Mouse (Mus musculus): ENCODE measurements around the gene Robo3. TPM values are rescaled to one million over a fixed set of nuclear protein-coding genes. Genes with fewer than 3 reads are reported as not detected.

The Robo3 gene
- total RNA-seq, 2 experiments from 2014 or later = 0.05 TPM; not detected in 1

DNA sequence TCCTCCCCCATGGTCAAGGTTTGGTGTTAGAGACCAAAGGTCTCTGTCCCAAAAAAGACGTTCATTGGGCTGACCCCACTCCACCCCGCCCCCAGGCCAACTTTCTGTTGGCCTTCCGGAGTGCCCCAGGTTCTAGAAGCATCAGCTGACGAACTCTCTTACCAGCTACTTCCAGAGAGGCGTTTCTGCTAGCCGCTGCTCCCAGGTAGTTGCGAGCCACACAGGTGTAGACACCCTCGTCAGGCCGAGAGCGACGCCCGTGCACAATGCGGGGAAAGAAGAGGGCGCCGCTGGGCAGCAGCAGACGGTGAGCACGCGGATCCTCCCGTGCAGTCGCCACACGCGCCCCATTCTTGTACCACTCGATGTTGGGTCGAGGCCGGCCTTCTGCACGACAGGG lies 3.7 kb downstream of the Robo3 start:
- peak; percentile 2 for DNase-seq

DNA sequence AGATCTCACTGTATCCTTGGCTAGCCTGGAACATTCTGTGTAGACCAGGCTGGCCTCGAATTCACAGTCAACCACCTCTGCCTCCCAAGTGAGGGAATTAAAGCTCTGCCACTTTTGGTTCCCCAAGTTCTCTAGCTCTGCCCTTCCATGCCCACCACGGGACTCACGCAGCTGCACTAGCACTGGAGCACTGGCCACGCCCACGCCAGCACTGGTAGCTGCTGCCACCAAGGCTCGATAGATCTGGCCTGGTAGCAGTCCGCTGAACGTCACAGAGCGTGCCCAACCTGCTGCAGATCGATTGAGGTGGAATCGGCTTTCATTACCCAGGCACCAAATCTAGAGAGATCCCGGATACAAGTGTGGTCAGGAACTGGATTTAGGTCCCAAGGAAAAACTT lies 11.8 kb downstream of the Robo3 start:
- peak; percentile 14 for DNase-seq

DNA sequence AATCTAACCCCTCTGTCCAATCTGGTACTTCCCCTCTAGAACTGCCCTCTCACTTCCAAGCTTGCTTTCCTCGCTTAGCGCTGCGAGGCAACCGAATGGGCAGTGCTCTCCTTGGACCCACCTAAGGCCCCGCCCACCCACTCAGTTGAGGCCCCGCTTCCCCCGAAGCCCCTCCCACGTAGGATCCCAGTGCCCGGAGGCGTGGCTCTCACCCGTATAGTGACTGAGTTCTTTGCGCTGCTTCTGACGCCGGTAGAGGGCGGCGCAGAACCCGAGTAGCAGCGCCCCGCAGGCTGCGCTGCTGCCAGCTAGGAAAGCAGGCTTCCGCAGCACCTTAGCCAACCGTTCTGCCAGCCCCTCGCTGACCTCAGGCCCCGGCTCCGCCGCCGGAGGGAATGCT lies 12.4 kb downstream of the Robo3 start:
- DNase-seq = peak; percentile 85

DNA sequence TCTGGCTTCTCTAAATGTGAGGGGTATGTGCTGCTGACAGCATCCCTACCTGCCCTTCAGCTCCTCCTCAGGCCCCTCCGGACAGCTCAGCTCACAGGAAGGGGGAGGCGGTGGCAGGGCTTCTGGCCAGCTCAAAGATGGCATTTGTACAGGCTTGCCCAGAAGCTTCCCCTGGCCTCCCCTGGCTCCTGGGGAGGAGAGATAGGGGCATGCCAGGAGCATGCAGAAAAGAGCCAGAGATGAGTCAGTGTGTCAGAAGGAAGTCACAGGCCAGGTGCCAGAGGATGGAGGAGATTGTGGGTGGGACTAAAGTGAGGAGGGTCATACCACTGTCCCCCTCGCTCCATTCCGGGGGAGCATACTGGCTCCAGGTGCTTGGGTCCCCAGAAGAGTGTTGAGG lies 14.3 kb downstream of the Robo3 start:
- no peak for DNase-seq

DNA sequence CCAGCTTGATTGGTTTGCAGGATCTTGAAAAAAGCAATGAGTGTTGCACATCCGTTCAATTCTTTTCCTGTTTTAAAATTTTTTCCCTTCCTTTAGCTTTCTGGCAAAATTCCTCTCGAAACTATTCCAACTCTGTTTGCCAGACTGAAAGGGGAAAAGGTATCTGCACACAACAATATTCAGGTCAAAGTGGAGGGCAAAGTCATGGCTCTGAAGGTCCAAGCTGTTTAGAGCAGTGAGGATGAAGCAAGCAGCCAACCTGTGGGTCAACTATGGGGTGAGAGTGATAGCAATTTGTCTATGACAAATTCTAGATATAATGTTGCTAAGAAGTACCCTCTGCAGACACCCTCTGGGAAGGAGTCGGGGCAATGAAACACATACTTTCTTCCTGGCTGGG lies 18.4 kb downstream of the Robo3 start:
- no peak for DNase-seq

DNA sequence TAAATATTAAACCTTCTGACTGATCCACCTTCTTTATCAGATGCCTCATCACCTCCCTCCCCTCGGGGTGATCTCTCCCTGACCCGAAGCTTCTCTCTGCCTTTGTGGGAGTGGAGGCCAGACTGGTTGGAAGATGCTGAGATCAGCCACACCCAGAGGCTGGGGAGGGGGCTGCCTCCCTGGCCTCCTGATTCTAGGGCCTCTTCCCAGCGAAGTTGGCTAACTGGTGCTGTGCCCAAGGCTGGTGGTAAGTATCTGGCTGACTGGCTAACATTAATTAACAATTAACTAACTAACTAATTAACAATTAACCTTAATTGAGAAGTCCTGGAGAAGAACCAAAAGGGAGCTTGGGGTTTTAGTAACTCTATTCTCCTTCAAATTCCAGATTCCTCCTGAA lies 20.1 kb downstream of the Robo3 start:
- DNase-seq = no peak

DNA sequence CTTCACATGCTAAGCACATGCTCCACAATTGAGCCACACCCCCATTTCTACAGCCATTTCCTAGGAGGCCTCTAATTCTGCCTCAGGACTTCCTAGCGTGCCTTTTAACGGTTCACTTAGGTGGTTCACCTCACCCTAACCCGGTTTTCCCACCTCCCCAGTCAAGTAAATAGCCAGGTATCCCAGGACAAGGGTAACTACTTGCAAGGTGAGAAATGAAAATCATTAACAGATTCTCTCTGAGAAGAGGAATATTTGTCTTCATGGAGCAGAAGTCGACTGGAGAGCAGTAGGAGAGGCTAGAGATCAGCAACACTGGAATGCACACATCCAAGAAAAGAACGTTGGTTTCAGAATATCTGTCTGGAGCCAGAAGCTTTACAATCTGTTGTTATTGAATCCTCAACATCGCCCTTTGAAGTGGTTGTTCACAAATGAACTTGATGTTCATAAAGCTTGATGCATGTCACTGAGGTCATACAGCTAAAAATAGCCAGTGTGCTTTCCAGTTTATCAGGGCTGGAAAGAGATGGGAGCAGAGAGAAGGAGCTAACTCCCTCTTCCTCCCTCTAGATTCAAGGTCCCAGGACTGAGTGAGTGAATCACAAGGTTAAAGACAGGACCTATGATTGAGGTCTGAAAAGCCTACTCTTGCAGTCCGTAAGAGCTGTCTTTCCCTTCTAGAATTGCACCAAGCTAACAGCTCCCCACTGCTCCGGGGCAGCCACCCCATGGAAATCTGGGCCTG lies 23.2 kb downstream of the Robo3 start:
- DNase-seq = no peak

DNA sequence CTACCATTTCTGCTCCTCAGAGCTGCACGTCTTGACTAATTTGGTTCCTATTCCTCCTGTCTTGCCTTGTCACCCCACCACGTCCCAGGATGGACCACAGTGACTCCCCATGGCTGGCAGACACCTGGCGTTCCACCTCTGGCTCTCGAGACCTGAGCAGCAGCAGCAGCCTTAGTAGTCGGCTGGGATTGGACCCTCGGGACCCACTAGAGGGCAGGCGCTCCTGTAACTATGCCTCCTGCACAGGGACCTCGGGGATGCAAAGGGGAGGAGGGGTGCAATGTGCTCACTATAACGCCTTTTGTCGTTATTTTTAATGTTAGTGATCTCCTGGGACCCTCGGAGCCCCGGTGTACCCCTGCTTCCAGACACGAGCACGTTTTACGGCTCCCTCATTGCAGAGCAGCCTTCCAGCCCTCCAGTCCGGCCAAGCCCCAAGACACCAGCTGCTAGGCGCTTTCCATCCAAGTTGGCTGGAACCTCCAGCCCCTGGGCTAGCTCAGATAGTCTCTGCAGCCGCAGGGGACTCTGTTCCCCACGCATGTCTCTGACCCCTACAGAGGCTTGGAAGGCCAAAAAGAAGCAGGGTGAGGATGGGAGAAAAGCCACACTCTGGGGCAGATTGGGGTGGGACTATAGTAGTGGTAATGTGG lies 25.1 kb downstream of the Robo3 start:
- no peak for DNase-seq

DNA sequence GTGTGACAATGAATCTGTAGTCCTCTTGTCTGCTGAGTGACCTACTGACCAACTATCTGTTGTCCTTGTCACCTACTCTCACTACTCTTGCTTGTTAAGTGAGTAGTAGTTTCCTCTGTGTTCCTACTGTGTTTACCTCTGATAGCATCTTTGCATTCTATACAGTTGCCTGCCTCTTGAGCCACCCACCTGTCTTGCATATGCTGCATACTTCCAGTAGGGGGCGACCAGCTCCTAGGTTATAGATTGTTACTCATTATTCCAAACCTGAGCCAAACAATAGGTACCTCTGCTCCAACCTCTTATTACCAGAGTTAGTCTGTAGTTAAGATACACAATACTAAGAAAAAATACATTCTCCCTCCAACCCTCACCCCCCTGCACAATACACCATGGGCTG lies 26.7 kb downstream of the Robo3 start:
- no peak for DNase-seq

DNA sequence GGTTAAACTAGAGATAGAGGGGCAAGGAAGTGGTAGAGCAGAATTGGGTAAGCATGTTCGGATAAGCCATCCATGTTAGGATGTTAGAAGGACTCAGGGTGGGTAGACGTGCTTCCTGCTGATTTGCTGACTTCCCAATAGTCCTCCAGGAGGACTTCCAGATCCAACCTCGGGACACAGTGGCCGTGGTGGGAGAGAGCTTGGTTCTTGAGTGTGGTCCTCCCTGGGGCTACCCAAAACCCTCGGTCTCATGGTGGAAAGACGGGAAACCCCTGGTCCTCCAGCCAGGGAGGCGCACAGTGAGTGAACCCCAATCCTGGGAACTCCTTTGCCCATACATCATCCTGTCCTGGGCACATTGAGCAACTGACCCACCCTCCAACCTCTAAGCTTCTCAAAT lies 30.0 kb downstream of the Robo3 start:
- DNase-seq = no peak

DNA sequence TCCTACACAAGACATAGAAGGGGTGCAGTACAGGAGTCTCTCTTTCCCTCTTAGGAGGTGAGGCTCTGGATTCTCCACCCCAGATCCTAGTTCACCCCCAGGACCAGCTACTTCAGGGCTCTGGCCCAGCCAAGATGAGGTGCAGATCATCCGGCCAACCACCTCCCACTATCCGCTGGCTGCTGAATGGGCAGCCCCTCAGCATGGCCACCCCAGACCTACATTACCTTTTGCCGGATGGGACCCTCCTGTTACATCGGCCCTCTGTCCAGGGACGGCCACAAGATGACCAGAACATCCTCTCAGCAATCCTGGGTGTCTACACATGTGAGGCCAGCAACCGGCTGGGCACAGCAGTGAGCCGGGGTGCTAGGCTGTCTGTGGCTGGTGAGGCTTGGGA lies 30.5 kb downstream of the Robo3 start:
- DNase-seq = no peak

DNA sequence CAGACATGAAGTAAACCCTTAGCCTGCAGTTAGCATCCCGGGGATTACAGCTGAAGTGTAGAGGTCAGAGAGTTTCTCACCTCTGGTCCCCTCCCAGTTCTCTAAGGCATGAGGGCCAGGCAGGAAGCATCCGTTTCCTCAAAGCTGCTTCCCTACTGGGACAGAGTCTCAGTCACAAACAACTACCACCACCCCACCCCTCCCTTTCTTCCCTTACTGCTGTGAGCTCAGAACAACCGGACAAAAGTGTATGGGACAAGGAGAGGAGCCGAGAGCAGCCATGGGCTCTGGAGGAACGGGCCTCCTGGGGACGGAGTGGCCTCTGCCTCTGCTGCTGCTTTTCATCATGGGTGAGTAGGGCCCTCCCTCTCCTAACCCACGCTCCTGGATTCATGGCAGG lies 31.2 kb downstream of the Robo3 start, which contains the start of gene Robo4:
Robo4 (plus strand) TSS at position 96 of the 400 bp plus-strand sequence.
- DNase-seq = peak; percentile 33

DNA sequence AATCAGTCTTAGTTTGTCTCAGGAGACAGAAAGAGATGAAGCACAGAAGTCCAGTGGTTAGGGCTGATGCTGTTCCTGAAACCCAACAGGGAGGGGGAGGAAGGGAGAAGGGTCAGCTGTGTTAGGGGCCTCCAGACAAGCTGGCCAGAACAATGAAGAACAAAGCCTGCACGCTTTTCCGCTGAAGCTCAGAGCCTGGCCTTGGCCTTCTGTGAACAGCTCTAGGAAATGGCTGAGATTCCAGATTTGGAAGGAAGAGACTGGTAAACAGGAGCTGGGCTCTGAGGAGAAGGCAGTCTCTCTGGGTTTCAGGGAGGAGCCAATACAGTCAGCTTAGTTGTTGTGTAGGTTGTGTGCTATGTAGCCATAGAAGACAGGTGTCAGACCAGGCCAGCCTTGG lies 32.5 kb downstream of the Robo3 start:
- DNase-seq = peak; percentile 27

DNA sequence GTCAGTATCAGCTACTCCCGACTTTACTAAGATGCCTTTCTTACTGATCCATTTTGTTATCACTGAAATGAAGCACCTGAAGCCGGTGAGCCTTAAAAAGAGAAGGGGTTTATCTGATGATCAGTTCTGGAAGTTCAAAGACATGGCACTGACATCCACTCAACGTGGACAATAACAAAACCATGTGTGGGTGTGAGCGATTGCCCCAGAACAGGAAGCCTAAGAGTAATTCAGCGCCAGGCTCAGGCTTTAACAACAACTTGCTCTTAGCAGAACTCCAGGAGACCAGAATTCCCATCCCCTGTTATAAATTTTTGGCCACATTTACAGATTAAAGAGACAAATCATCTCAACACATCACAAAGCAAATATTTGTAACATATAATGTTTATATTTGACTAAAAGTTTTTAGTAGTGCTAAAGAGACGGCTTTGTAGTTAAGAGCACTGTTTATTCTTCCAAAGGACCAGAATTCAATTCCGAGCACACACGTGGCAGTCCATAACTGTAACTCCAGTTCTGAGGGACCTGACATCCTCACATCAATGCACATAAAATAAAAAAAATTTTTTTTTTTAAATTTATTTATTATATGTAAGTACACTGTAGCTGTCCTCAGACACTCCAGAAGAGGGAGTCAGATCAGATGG lies 39.4 kb downstream of the Robo3 start:
- DNase-seq = no peak

DNA sequence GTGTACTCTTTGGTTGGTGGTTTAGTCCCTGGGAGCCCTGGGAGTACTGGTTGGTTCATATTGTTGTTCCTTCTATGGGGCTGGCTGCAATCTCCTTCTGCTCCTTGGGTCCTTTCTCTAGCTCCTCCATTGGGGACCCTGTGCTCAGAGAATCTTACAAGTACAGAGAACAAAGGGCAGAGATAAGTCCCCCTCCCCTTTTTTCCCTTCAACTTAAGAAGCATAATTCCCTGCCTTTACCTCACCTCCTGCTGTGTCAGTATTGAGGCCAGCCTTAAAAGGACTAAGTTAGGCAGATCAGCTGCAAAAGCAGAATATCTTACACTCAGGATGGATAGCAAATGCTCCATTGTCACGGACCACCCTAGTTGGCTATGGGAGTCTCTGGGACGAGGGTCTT lies 41.0 kb downstream of the Robo3 start:
- no peak for DNase-seq

DNA sequence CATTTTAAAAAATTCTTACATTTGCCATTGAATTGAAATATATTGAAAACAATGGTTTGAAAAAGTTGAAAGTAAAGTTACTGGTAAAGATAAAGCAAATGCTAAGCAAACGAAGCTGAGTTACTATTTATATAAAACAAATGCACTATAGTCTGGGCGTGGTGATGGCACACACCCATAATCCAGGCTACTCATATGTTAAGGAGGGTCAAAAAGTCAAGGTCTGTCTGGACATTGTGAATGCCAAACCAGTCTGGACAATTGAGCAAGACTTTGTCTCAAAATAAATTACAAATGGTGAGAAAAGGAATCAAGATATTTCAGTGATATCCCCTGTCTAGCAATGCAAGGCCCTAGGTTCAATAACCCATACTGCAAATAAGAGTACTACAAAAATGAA lies 42.2 kb downstream of the Robo3 start:
- no peak for DNase-seq

DNA sequence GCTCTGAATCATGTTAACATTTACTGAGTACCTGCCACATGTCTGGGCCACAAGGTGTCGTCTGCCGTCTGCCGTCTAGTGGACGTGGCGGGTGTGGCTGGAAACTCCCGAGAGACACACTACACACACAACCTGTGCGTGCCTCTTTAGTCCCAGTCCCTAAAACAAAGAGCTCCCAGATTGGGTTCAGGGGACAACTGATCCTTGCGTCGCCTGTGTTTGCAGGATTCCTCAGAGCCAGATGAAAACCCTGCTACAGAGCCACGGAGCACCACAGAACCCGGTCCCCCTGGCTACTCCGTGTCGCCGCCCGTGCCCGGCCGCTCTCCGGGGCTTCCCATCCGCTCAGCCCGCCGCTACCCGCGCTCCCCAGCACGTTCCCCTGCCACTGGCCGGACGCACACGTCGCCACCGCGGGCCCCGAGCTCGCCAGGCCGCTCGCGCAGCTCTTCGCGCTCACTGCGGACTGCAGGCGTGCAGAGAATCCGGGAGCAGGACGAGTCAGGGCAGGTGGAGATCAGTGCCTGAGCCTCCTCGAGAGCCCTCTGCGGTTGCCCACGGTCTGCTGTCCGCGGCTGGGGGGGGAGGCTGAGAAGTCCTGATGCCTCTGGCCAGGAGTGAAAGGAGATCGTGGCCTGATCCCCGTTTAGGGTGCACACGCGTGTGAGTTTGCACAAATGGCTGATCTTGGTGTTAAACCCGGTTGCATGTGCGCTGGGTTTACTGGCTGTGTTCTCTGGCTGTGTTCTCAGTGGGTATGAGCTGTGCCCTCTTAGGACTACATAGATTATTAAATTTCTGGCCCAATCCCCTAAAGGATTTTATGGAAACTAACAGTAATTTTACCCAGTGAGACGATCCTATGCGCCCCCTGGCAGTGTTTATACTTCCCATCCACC lies 48.5 kb downstream of the Robo3 start:
- DNase-seq = peak; percentile 53

DNA sequence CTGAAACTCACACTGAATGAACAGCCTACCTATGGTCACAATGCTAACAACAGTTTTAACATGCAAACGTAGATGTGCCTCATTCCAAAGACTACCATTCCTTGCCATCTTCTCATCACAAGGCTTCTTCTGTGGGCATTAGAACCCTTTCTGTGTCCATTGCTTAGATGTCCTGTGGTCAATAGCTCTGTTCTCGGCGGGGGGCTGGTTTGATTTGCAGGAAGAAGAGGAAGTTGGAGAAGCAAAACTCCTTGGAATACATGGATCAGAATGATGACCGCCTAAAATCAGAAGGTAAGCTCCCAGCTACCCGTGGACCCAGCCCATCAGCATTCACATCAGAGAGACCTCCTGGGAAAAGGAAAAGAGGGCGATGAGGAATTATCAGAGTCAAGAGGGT lies 49.9 kb downstream of the Robo3 start:
- DNase-seq = no peak

DNA sequence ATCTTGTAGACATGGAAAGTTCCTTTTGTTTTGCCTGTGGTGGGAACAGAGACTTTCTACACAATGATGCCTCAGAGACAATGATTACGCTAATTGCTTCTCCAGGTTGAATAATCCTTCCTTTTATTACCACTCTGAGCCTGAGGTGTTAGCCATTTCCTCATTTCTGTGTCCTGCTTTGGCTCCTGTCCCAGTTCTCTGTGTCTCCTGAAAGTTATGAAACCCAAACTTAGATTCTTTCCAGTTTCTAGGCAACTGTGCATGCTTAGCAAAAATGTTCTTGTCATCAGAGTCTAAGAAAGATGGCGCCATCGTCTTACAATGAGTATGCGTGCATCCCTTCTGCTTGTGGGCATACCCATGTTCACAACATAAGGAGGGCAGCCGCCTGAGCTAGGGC lies 57.3 kb downstream of the Robo3 start:
- DNase-seq = no peak

DNA sequence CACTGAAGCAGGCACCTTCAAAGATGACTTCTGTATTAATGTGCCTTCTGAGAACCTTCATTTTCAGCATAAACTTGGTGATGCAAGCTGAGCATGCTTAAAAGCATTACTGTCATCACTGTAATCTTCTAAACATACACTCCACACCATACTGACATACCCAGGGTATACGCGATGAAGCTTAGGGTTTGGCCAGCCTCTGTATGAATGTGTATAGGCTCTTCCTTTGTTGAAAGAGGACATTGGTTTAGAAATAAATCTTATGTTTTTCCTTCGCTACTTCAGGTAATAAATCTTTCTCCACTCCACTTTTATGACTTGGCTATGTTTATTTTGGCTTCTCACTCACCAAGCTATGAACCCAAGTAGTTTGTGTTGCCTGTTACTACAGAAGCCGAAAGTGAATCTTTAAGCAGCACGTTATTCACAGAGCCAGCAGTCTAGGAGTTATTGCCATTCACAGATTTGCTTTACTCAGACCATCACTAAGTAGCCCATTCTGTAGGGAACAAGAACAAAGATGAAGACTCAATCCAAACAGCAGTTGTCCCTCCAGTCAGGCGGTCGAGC lies 61.7 kb downstream of the Robo3 start:
- DNase-seq = no peak

DNA sequence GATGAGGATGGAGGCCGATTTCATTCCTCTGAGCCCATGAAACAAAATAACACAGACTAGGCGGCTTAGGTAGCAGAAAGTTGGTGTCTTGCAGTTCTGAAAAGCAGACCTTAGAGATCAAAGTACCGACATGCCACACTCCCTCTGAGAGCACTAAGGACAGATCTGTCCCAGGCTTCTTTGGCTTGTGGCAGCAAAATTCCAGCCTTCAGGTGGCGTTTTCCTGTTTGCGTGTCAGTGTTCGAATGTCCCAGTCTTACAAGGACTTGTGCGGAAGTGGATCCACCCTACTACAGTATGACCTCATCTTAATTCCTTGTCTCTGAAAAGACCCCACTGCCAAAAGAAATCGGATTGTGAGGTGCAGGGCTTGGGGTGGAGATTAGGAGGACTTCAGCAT lies 64.2 kb downstream of the Robo3 start:
- peak; percentile 33 for DNase-seq

DNA sequence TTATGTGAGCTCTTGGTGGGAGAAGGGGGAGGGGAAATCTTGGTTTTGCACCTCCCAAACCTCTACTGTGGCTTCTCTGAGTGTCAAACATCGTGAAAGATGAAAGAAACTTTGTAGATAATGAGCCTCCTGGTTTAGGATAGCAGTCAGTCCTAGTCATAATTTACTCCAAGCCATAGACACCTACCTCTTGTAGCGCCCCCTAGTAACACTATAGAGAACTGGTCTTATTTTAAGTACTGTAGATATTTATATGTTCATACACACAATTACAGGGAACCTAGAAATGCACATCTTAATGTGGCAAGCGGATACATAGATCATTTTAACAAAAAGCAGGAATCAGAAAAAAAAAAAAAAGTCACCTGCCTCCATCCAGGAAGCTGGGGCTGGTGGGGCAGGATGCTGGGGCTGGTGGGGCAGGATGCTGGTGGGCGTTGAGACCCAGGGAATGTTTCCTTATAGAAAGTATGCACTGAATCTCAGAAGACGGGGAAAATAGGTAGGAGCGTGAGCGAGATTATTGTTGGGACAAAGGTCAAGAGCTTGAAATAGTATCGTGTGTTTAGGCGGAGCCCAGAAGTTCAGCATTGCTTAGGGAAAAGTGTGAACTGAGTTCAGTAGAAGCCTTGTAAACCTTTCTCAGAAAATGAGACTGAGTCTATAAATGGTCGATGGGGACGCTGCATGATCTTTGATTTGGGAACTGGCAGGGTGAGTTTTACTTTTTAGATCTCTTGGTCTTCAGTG lies 64.8 kb downstream of the Robo3 start:
- DNase-seq = no peak
